Mouse (Mus musculus): ENCODE measurements around the gene Cpe.
A peak's percentile ranks its signal among the peaks of the same experiment; 100 is the strongest.
"Not testable (repeated sequence)": the region's sequence is repeated elsewhere in the genome, so short reads cannot be mapped to it uniquely, and the experiment has no call there.

Cpe gene

GRCm38 (mm10) chr8:64690845-64691244 lies 2.0 kb downstream of the Cpe start:
- no peak overlapping the region for H3K4me3 ChIP-seq (replicated peaks; ENCODE audit: low read length)
- peaks cover 43% of the 10 kb centered on the region for H3K27me3 ChIP-seq (ENCODE audit: insufficient read depth, low read length)
- no peaks in the 10 kb centered on the region for H3K36me3 ChIP-seq (ENCODE audit: insufficient read depth, low read length)
- TF ChIP-seq NANOG (IDR thresholded peaks at IDR 0.05; ENCODE audit: borderline replicate concordance, low read length) (no peak), CTCF (conservative IDR thresholded peaks at IDR 0.05; ENCODE audit: low read length) (no peak), POU5F1 (IDR thresholded peaks at IDR 0.05; ENCODE audit: borderline replicate concordance, low read length) (no peak)
- peaks cover 8% of the 10 kb centered on the region for H3K4me1 ChIP-seq (replicated peaks; ENCODE audit: low read depth, low read length)
- no peaks in the 10 kb centered on the region for H3K9me3 ChIP-seq (ENCODE audit: low read length)

DNA sequence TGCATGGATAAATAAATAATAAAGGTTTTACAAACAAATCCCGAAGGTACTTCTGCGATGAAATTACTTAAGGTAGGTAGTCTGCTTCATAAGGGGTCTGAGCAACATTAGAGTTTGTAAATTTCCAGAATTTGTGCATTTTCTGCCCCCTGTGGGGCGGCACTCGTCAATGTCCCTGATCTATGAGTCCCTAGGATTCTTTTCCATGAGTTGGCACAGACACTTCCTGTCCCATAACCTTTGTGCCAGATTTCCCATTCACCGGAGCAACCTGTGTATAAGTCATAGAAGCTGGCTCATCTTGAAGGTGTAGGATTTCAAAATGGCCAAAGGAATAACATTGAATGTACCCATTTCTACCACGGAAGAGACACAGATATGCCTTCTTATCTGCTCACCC lies 2.5 kb downstream of the Cpe start:
- Histone ChIP-seq H3K4me1 (replicated peaks; ENCODE audit: low read depth, low read length) (peaks cover 8% of the 10 kb centered on the region), H3K4me3 (replicated peaks; ENCODE audit: low read length) (no peak overlapping the region), H3K9me3 (ENCODE audit: low read length) (no peaks in the 10 kb centered on the region), H3K36me3 (ENCODE audit: insufficient read depth, low read length) (no peaks in the 10 kb centered on the region), H3K27me3 (ENCODE audit: insufficient read depth, low read length) (peaks cover 43% of the 10 kb centered on the region)
- no peak for TF ChIP-seq CTCF (conservative IDR thresholded peaks at IDR 0.05; ENCODE audit: low read length)
- TF ChIP-seq POU5F1 (IDR thresholded peaks at IDR 0.05; ENCODE audit: borderline replicate concordance, low read length) = no peak
- TF ChIP-seq NANOG (IDR thresholded peaks at IDR 0.05; ENCODE audit: borderline replicate concordance, low read length) = no peak

- Histone ChIP-seq H3K36me3 (ENCODE audit: insufficient read depth, low read length) (no peaks in the 10 kb centered on the region), H3K9me3 (ENCODE audit: low read length) (no peaks in the 10 kb centered on the region), H3K27me3 (ENCODE audit: insufficient read depth, low read length) (peaks cover 32% of the 10 kb centered on the region), H3K4me1 (replicated peaks; ENCODE audit: low read depth, low read length) (peaks cover 8% of the 10 kb centered on the region), H3K4me3 (replicated peaks; ENCODE audit: low read length) (no peak overlapping the region)
- TF ChIP-seq NANOG (IDR thresholded peaks at IDR 0.05; ENCODE audit: borderline replicate concordance, low read length) (no peak), POU5F1 (IDR thresholded peaks at IDR 0.05; ENCODE audit: borderline replicate concordance, low read length) (no peak), CTCF (conservative IDR thresholded peaks at IDR 0.05; ENCODE audit: low read length) (no peak)
Observed at GRCm38 (mm10) chr8:64688741-64689140, 4.1 kb downstream of the Cpe start.

DNA sequence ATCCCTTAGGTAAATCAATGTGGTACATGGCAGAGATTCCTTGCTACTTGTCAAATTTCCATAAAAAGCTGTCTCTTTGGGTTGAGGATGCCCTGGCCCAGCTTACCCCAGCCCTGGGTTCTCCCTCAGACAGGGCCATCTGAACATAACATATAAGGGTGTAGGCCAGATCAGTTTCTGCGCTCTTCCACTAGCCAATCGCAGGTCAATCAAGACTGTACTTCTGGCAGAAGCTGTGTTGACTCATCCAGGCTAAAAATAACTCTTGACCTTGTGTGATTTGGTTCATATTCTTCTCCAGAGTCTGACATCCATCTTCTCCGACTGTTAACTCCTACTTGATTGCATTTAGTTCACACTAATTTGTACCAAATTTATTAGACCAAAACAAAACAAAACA lies 4.7 kb downstream of the Cpe start:
- Histone ChIP-seq H3K4me1 (replicated peaks; ENCODE audit: low read depth, low read length) (peaks cover 6% of the 10 kb centered on the region), H3K9me3 (ENCODE audit: low read length) (no peaks in the 10 kb centered on the region), H3K27me3 (ENCODE audit: insufficient read depth, low read length) (peaks cover 27% of the 10 kb centered on the region), H3K36me3 (ENCODE audit: insufficient read depth, low read length) (no peaks in the 10 kb centered on the region), H3K4me3 (replicated peaks; ENCODE audit: low read length) (no peak overlapping the region)
- TF ChIP-seq NANOG (IDR thresholded peaks at IDR 0.05; ENCODE audit: borderline replicate concordance, low read length) (no peak), CTCF (conservative IDR thresholded peaks at IDR 0.05; ENCODE audit: low read length) (no peak), POU5F1 (IDR thresholded peaks at IDR 0.05; ENCODE audit: borderline replicate concordance, low read length) (no peak)

DNA sequence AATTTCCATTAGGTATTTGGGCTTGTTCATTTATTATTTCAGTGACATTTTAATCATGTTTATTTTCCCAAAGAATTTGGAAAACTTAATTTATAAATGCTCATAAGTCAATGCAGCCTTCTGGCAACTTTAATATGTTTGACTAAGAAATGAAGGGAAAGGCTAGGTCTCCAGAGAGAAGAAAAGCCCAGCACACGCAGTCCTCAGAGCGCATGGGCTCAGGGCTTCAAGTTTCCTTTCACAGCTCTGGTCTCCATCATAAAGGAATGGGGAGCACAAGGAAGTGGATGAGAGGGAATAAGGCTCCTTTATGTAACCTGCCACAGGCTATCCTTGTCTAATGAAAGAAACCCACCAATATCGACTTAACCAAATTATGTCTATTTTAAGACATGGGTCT lies 10.4 kb downstream of the Cpe start:
- no peak for TF ChIP-seq NANOG (IDR thresholded peaks at IDR 0.05; ENCODE audit: borderline replicate concordance, low read length)
- no peak for TF ChIP-seq POU5F1 (IDR thresholded peaks at IDR 0.05; ENCODE audit: borderline replicate concordance, low read length)
- no peak for TF ChIP-seq CTCF (conservative IDR thresholded peaks at IDR 0.05; ENCODE audit: low read length)
- Histone ChIP-seq H3K4me1 (replicated peaks; ENCODE audit: low read depth, low read length) (no peaks in the 10 kb centered on the region), H3K9me3 (ENCODE audit: low read length) (no peaks in the 10 kb centered on the region), H3K27me3 (ENCODE audit: insufficient read depth, low read length) (no peaks in the 10 kb centered on the region), H3K36me3 (ENCODE audit: insufficient read depth, low read length) (no peaks in the 10 kb centered on the region), H3K4me3 (replicated peaks; ENCODE audit: low read length) (no peak overlapping the region)

GRCm38 (mm10) chr8:64676381-64676780 lies 16.5 kb downstream of the Cpe start:
- H3K36me3 ChIP-seq (ENCODE audit: insufficient read depth, low read length) = no peaks in the 10 kb centered on the region
- H3K9me3 ChIP-seq (ENCODE audit: low read length) = peaks cover 4% of the 10 kb centered on the region; the same call in 1 of the 2 replicates
- TF ChIP-seq CTCF (conservative IDR thresholded peaks at IDR 0.05; ENCODE audit: low read length) = peak; percentile 47
- TF ChIP-seq NANOG (IDR thresholded peaks at IDR 0.05; ENCODE audit: borderline replicate concordance, low read length) = no peak
- no peak for TF ChIP-seq POU5F1 (IDR thresholded peaks at IDR 0.05; ENCODE audit: borderline replicate concordance, low read length)
- H3K27me3 ChIP-seq (ENCODE audit: insufficient read depth, low read length) = no peaks in the 10 kb centered on the region
- no peaks in the 10 kb centered on the region for H3K4me1 ChIP-seq (replicated peaks; ENCODE audit: low read depth, low read length)
- no peak overlapping the region for H3K4me3 ChIP-seq (replicated peaks; ENCODE audit: low read length)

GRCm38 (mm10) chr8:64674951-64675585 lies 17.8 kb downstream of the Cpe start:
- H3K36me3 ChIP-seq (ENCODE audit: insufficient read depth, low read length) = no peaks in the 10 kb centered on the region
- H3K4me1 ChIP-seq (replicated peaks; ENCODE audit: low read depth, low read length) = no peaks in the 10 kb centered on the region
- peaks cover 4% of the 10 kb centered on the region; the same call in 1 of the 2 replicates for H3K9me3 ChIP-seq (ENCODE audit: low read length)
- H3K4me3 ChIP-seq (replicated peaks; ENCODE audit: low read length) = no peak overlapping the region
- TF ChIP-seq NANOG (IDR thresholded peaks at IDR 0.05; ENCODE audit: borderline replicate concordance, low read length) = no peak
- TF ChIP-seq POU5F1 (IDR thresholded peaks at IDR 0.05; ENCODE audit: borderline replicate concordance, low read length) = no peak
- TF ChIP-seq CTCF (conservative IDR thresholded peaks at IDR 0.05; ENCODE audit: low read length) = no peak
- H3K27me3 ChIP-seq (ENCODE audit: insufficient read depth, low read length) = no peaks in the 10 kb centered on the region

- Histone ChIP-seq H3K9me3 (ENCODE audit: low read length) (peaks cover 4% of the 10 kb centered on the region; the same call in 1 of the 2 replicates), H3K36me3 (ENCODE audit: insufficient read depth, low read length) (no peaks in the 10 kb centered on the region), H3K27me3 (ENCODE audit: insufficient read depth, low read length) (no peaks in the 10 kb centered on the region), H3K4me1 (replicated peaks; ENCODE audit: low read depth, low read length) (no peaks in the 10 kb centered on the region), H3K4me3 (replicated peaks; ENCODE audit: low read length) (no peak overlapping the region)
- TF ChIP-seq NANOG (IDR thresholded peaks at IDR 0.05; ENCODE audit: borderline replicate concordance, low read length) (no peak), CTCF (conservative IDR thresholded peaks at IDR 0.05; ENCODE audit: low read length) (no peak), POU5F1 (IDR thresholded peaks at IDR 0.05; ENCODE audit: borderline replicate concordance, low read length) (no peak)
Observed at GRCm38 (mm10) chr8:64672920-64673319, 19.9 kb downstream of the Cpe start.

DNA sequence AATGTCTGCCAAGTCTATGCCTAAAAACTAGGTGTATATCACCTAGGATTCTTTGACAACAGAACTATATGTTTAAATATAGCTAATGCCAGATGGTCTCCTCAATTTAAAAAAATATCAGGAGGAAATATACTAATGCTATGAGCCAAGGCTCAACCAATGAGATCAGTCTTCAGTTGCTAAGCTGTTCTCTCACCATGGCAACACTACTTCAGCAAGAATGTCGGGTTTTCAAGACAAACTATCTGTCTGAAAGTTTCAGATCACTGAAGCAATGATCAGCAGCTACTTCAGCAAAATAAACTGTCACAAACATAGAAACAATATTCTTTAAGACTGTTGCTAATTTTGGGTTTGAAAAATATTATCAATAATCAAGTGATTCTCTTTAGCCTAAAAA lies 20.9 kb downstream of the Cpe start:
- Histone ChIP-seq H3K36me3 (ENCODE audit: insufficient read depth, low read length) (no peaks in the 10 kb centered on the region), H3K4me3 (replicated peaks; ENCODE audit: low read length) (no peak overlapping the region), H3K4me1 (replicated peaks; ENCODE audit: low read depth, low read length) (no peaks in the 10 kb centered on the region), H3K27me3 (ENCODE audit: insufficient read depth, low read length) (no peaks in the 10 kb centered on the region; the same call in 1 of the 2 replicates), H3K9me3 (ENCODE audit: low read length) (peaks cover 4% of the 10 kb centered on the region; the same call in 1 of the 2 replicates)
- TF ChIP-seq POU5F1 (IDR thresholded peaks at IDR 0.05; ENCODE audit: borderline replicate concordance, low read length) (no peak), CTCF (conservative IDR thresholded peaks at IDR 0.05; ENCODE audit: low read length) (no peak), NANOG (IDR thresholded peaks at IDR 0.05; ENCODE audit: borderline replicate concordance, low read length) (no peak)

DNA sequence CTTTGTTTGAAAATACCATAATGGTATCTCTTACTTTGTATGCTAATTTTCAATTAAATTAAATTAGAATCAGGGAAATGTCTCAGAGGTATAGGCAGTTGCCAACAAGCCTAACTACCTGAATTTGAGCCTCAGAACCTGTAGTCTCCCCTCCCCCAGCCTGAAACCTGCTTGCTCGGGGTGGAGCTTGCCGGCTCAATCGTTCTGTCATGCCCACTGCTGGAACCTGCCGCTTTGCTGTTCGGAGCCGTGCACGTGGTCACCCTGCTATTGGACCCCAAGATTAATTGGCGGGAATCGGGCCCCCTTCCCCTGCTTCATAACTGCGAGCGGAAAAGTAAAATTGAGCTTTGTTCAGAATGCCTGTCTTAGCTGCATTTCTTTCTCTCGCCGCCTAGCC lies 26.5 kb downstream of the Cpe start:
- Histone ChIP-seq H3K4me1 (replicated peaks; ENCODE audit: low read depth, low read length) (peaks cover 16% of the 10 kb centered on the region), H3K4me3 (replicated peaks; ENCODE audit: low read length) (0 out of 2 replicates have a peak overlapping the region, but pooled peaks have one; percentile 23)
- H3K9me3 ChIP-seq (ENCODE audit: low read length); H3K27me3 ChIP-seq (ENCODE audit: insufficient read depth, low read length); H3K36me3 ChIP-seq (ENCODE audit: insufficient read depth, low read length): not testable (repeated sequence)
